Mouse (Mus musculus): ENCODE measurements around the gene Tamm41. TPM values are rescaled to one million over a fixed set of nuclear protein-coding genes. Genes with fewer than 3 reads are reported as not detected.

Tamm41 gene
- polyA plus RNA-seq (2015; fragmentation: Nextera tagmentation; extraction: Ambion mirVana), result 54.2 and 58.2 TPM in 2 replicates

DNA sequence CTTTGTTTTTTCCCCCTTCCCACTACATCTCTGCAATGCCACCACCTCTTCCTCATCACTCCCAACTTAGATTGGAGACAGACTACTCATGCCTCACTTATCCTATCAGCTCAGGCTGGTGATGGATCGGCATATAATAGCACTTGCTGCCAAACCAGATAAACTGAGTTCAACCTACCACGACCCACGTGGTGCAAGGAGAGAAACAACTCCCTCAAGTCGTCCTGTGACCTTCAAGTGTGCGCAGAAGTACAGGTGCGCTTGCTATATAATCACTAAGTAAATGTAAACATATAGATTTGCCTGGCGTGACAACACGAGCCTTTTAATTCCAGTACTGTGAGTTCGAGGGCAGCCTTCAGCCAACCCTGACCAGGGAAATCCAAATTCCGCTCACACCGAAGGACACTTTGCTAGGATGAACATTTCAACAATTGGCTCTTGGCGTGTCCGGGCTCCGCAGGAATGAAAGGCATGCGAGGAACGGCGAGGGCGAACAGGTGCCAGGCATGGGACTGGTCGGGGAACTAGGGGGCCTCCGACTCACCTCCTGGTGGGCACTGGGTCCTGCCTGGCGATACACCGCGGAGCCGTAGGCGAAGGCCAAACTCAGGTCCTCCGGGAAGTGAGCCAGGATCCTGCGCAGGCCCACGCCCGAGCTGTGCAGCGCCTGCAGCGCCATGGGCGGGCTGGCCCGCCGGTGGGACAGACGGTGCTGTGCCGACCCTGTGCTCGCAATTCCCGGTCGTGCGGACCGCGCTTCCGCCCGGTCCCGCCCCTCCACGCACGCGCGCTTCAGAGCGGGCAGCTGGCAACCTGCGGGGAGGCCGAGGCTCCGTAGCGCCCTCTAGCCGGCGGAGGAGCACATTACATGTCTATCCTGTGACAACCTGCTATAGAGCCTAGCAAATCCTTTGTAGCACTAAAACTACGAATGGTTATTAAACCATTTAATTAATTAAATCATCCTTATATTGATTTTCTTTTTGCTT, at the start of gene Tamm41:
Gene Tamm41, minus strand, starts transcription at position 774 of the 992 bp plus-strand sequence.
- peak within 1 kb of the TSS; percentile 90 for H3K9ac ChIP-seq (replicated peaks; ENCODE audit: low read depth, low read length)
- peaks cover 22% of the 10 kb centered on the region for H3K4me1 ChIP-seq (replicated peaks; ENCODE audit: control insufficient read depth, insufficient read depth, low read length)
- H3K27me3 ChIP-seq (replicated peaks; ENCODE audit: control insufficient read depth, insufficient read depth, low read length), result no peaks in the 10 kb centered on the region
- peak within 1 kb of the TSS; percentile 94 for H3K4me3 ChIP-seq (replicated peaks; ENCODE audit: low read length)
- H3K27ac ChIP-seq (ENCODE audit: low read length), result peak within 1 kb of the TSS; percentile 47
- WGBS, result under 1% methylated on average over 57 of the region's 57 CpGs
- H3K9me3 ChIP-seq (ENCODE audit: control insufficient read depth, low read length), result no peaks in the 10 kb centered on the region
- H3K4me2 ChIP-seq (ENCODE audit: low read length), result peak within 1 kb of the TSS; percentile 70
- peaks cover 5% of the 10 kb centered on the region for H3K36me3 ChIP-seq (ENCODE audit: control insufficient read depth, insufficient read depth)
- ATAC-seq, result peak; percentile 96

DNA sequence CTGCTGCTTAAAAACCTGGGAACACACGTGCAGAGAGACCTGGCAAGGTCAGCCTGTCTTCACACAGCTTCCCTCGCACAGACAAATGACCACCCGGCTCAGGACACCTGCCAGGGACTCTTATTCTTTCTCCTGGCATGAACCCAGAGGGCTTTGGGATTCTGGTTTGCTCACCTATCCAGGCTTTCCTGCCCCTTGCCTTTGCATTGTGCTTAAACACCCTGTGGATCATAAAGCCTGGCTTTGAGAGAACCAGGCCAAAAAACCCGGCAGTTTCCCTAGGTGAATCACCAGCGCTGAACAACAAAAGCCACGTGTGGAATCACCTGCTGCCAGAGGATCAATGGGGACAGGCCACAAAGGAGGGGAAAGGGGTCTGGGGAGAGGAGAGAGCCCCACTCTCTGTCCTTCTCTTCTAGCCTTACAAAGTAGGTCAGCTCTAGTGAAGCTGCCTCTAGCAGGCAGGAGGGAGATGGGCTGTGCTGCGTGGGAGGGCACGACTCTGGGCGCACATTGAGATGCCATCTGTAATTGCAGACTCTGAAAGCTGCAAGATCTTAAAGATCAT, 47.7 kb upstream of the Tamm41 start:
- H3K4me1 ChIP-seq (replicated peaks; ENCODE audit: control insufficient read depth, insufficient read depth, low read length), result peaks cover 3% of the 10 kb centered on the region; the same call in 1 of the 2 replicates
- H3K4me3 ChIP-seq (replicated peaks; ENCODE audit: low read length), result no peak overlapping the region
- no peak for ATAC-seq
- WGBS, result 40% methylated on average over 9 of the region's 9 CpGs
- no peak overlapping the region for H3K9ac ChIP-seq (replicated peaks; ENCODE audit: low read depth, low read length)
- H3K9me3 ChIP-seq (ENCODE audit: control insufficient read depth, low read length), result no peaks in the 10 kb centered on the region
- H3K27ac ChIP-seq (ENCODE audit: low read length), result no peak overlapping the region
- no peak overlapping the region for H3K4me2 ChIP-seq (ENCODE audit: low read length)
- H3K27me3 ChIP-seq (replicated peaks; ENCODE audit: control insufficient read depth, insufficient read depth, low read length), result no peaks in the 10 kb centered on the region
- no peaks in the 10 kb centered on the region for H3K36me3 ChIP-seq (ENCODE audit: control insufficient read depth, insufficient read depth)

GRCm38 (mm10) chr6:115076781-115077575, 39.3 kb upstream of the Tamm41 start:
- Histone ChIP-seq H3K4me2 (ENCODE audit: low read length) (no peak overlapping the region), H3K4me1 (replicated peaks; ENCODE audit: control insufficient read depth, insufficient read depth, low read length) (no peaks in the 10 kb centered on the region), H3K9ac (replicated peaks; ENCODE audit: low read depth, low read length) (no peak overlapping the region), H3K4me3 (replicated peaks; ENCODE audit: low read length) (no peak overlapping the region), H3K27ac (ENCODE audit: low read length) (no peak overlapping the region), H3K9me3 (ENCODE audit: control insufficient read depth, low read length) (no peaks in the 10 kb centered on the region), H3K27me3 (replicated peaks; ENCODE audit: control insufficient read depth, insufficient read depth, low read length) (no peaks in the 10 kb centered on the region), H3K36me3 (ENCODE audit: control insufficient read depth, insufficient read depth) (no peaks in the 10 kb centered on the region)
- WGBS, result 44% methylated on average over 9 of the region's 9 CpGs
- ATAC-seq, result no peak

DNA sequence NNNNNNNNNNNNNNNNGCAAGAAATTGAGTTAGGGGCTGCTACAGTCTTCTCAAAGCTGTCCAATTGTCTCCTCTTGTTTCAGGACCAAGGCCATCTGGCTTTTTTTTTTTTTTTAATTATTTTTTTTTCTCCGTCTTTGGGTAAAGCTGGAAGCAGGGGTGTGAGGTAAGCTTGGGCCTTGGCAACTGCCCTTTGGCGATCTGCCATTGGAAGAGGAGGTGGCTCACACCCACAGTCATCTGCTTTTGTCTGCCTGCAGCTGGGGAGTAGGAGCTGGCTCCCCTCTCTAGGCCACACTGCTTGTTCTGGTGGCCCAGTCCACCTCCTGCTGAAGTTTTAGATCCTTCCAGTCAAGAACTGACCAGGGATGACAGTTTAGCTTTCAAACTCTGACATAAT, 34.3 kb upstream of the Tamm41 start:
- Histone ChIP-seq H3K4me2 (ENCODE audit: low read length) (no peak overlapping the region), H3K27me3 (replicated peaks; ENCODE audit: control insufficient read depth, insufficient read depth, low read length) (no peaks in the 10 kb centered on the region), H3K27ac (ENCODE audit: low read length) (no peak overlapping the region), H3K9me3 (ENCODE audit: control insufficient read depth, low read length) (no peaks in the 10 kb centered on the region), H3K4me1 (replicated peaks; ENCODE audit: control insufficient read depth, insufficient read depth, low read length) (no peaks in the 10 kb centered on the region), H3K36me3 (ENCODE audit: control insufficient read depth, insufficient read depth) (no peaks in the 10 kb centered on the region), H3K9ac (replicated peaks; ENCODE audit: low read depth, low read length) (no peak overlapping the region), H3K4me3 (replicated peaks; ENCODE audit: low read length) (no peak overlapping the region)
- 44% methylated on average over 2 of the region's 2 CpGs for WGBS
- ATAC-seq, result no peak; the same call in 1 of the 2 replicates

GRCm38 (mm10) chr6:115065411-115066241, 27.9 kb upstream of the Tamm41 start:
- WGBS, result 31% methylated on average over 13 of the region's 13 CpGs
- no peak overlapping the region for H3K27ac ChIP-seq (ENCODE audit: low read length)
- no peak for ATAC-seq

GRCm38 (mm10) chr6:115062605-115063350, 25.1 kb upstream of the Tamm41 start:
- Histone ChIP-seq H3K4me3 (replicated peaks; ENCODE audit: low read length) (no peak overlapping the region), H3K36me3 (ENCODE audit: control insufficient read depth, insufficient read depth) (no peaks in the 10 kb centered on the region), H3K4me2 (ENCODE audit: low read length) (no peak overlapping the region), H3K27me3 (replicated peaks; ENCODE audit: control insufficient read depth, insufficient read depth, low read length) (no peaks in the 10 kb centered on the region), H3K9me3 (ENCODE audit: control insufficient read depth, low read length) (no peaks in the 10 kb centered on the region), H3K9ac (replicated peaks; ENCODE audit: low read depth, low read length) (no peak overlapping the region), H3K4me1 (replicated peaks; ENCODE audit: control insufficient read depth, insufficient read depth, low read length) (peaks cover 8% of the 10 kb centered on the region), H3K27ac (ENCODE audit: low read length) (no peak overlapping the region)
- ATAC-seq, result no peak
- WGBS, result 81% methylated on average over 5 of the region's 5 CpGs

More at GRCm38 (mm10) chr6:115065411-115066241, 27.9 kb upstream of the Tamm41 start:
- H3K9me3 ChIP-seq (ENCODE audit: control insufficient read depth, low read length), result no peaks in the 10 kb centered on the region
- H3K9ac ChIP-seq (replicated peaks; ENCODE audit: low read depth, low read length), result no peak overlapping the region
- no peak overlapping the region for H3K4me3 ChIP-seq (replicated peaks; ENCODE audit: low read length)
- H3K4me2 ChIP-seq (ENCODE audit: low read length), result no peak overlapping the region
- no peaks in the 10 kb centered on the region for H3K27me3 ChIP-seq (replicated peaks; ENCODE audit: control insufficient read depth, insufficient read depth, low read length)
- no peaks in the 10 kb centered on the region for H3K36me3 ChIP-seq (ENCODE audit: control insufficient read depth, insufficient read depth)
- peaks cover 4% of the 10 kb centered on the region for H3K4me1 ChIP-seq (replicated peaks; ENCODE audit: control insufficient read depth, insufficient read depth, low read length)

DNA sequence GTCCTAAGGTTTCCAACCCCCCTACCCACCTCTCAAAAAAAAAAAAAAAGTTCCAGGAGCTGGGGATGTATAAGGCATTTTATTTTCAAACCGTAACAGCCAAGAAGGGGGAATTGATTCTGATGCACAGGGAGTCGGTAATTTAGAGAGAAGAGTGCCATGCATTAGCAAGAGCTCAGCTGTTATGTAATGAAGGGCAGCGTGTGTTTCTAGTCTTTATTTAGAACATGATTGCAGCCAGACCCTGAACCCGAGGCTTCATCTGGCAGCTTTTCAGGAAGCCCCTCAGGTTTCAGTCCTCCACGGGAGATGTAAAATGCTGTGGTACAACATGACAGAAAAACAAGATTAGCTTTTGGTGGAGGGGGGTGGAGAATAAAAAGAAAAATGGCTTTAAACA, 21.6 kb upstream of the Tamm41 start:
- Histone ChIP-seq H3K4me3 (replicated peaks; ENCODE audit: low read length) (no peak overlapping the region), H3K27ac (ENCODE audit: low read length) (no peak overlapping the region), H3K9ac (replicated peaks; ENCODE audit: low read depth, low read length) (no peak overlapping the region), H3K27me3 (replicated peaks; ENCODE audit: control insufficient read depth, insufficient read depth, low read length) (no peaks in the 10 kb centered on the region), H3K4me2 (ENCODE audit: low read length) (no peak overlapping the region), H3K9me3 (ENCODE audit: control insufficient read depth, low read length) (no peaks in the 10 kb centered on the region), H3K4me1 (replicated peaks; ENCODE audit: control insufficient read depth, insufficient read depth, low read length) (peaks cover 11% of the 10 kb centered on the region), H3K36me3 (ENCODE audit: control insufficient read depth, insufficient read depth) (no peaks in the 10 kb centered on the region)
- 34% methylated on average over 5 of the region's 5 CpGs for WGBS
- no peak for ATAC-seq

GRCm38 (mm10) chr6:115056699-115057098, 19.0 kb upstream of the Tamm41 start:
- H3K27ac ChIP-seq (ENCODE audit: low read length), result no peak overlapping the region
- WGBS, result 49% methylated on average over 2 of the region's 2 CpGs
- H3K36me3 ChIP-seq (ENCODE audit: control insufficient read depth, insufficient read depth), result no peaks in the 10 kb centered on the region
- peaks cover 11% of the 10 kb centered on the region for H3K4me1 ChIP-seq (replicated peaks; ENCODE audit: control insufficient read depth, insufficient read depth, low read length)
- no peaks in the 10 kb centered on the region for H3K27me3 ChIP-seq (replicated peaks; ENCODE audit: control insufficient read depth, insufficient read depth, low read length)
- H3K4me2 ChIP-seq (ENCODE audit: low read length), result no peak overlapping the region
- no peak overlapping the region for H3K9ac ChIP-seq (replicated peaks; ENCODE audit: low read depth, low read length)
- no peak overlapping the region for H3K4me3 ChIP-seq (replicated peaks; ENCODE audit: low read length)
- no peak for ATAC-seq
- no peaks in the 10 kb centered on the region for H3K9me3 ChIP-seq (ENCODE audit: control insufficient read depth, low read length)
